Mouse (Mus musculus) bone marrow macrophage, adult 2 months (primary cell): Measurements from ENCODE around the gene Mms19.

Experiments used
- CTCF ChIP-seq: IDR thresholded peaks from 2 replicates; pipeline ENCODE4 v1.5.1; 2012; ENCODE audit warnings: low read depth, mild to moderate bottlenecking, low read length, moderate library complexity
- POLR2A ChIP-seq: IDR thresholded peaks from 2 replicates; pipeline ENCODE4 v1.6.1; 2012; ENCODE audit warnings: mild to moderate bottlenecking, low read depth, low read length, borderline replicate concordance

GRCm38 (mm10) chr19:42015001-42015400 lies 34.0 kb upstream of the Mms19 start:
- no peak for TF ChIP-seq CTCF
- TF ChIP-seq POLR2A: no peak
